Mouse (Mus musculus) cerebellum, adult 2 months (tissue): Measurements from ENCODE around the gene Boc. TPM values are rescaled to one million over a fixed set of nuclear protein-coding genes. Genes with fewer than 3 reads are reported as not detected.

Experiments
- DNase-seq, 2 experiments: peaks; one replicate each; pipeline ENCODE4 v3.0.0; 2021
- H3K27ac ChIP-seq: fragments of 200-500 bp; 2 replicates; pipeline ENCODE4 v1.5.1; 2012; ENCODE audit warnings: low read length, control low read depth, inconsistent platforms; ENCODE audit not compliant: insufficient read depth
- H3K27me3 ChIP-seq: fragments of 200-500 bp; 2 replicates; pipeline ENCODE4 v1.6.1; 2012; ENCODE audit warnings: inconsistent platforms, mild to moderate bottlenecking, low read length, moderate library complexity; ENCODE audit not compliant: control insufficient read depth, insufficient read depth
- H3K4me1 ChIP-seq: fragments of 200-500 bp; 2 replicates; pipeline ENCODE4 v1.6.1; 2011; ENCODE audit warnings: low read length; ENCODE audit not compliant: control insufficient read depth, insufficient read depth
- H3K4me3 ChIP-seq: fragments of 200-500 bp; replicated peaks from 2 replicates; pipeline ENCODE3; 2011; ENCODE audit warnings: mild to moderate bottlenecking, low read depth, low read length, control low read depth; ENCODE audit not compliant: insufficient read depth
- CTCF ChIP-seq: fragments of 200-500 bp; IDR thresholded peaks from 2 replicates; pipeline ENCODE4 v1.5.1; 2011; ENCODE audit warnings: low read depth, mild to moderate bottlenecking, control low read depth, low read length, moderate library complexity, borderline replicate concordance; ENCODE audit not compliant: insufficient read depth
- POLR2A ChIP-seq: fragments of 200-500 bp; IDR thresholded peaks from 2 replicates; pipeline ENCODE4 v1.6.1; 2011; ENCODE audit warnings: low read length, control low read depth, borderline replicate concordance; ENCODE audit not compliant: insufficient read depth
- WGBS: fragments of 180-500 bp; shearing (Covaris S2); methylation state at CpG from one replicate; pipeline ENCODE4 v1.1.7; 2018; 5-methylcytosine and 5-hydroxymethylcytosine counted together
- polyA plus RNA-seq: library from polyadenylated mRNA; depleted of rRNA; stranded (reverse); fragments of >200 nt; gene quantifications from 2 replicates; pipeline ENCODE4 v1.2.3, GENCODE M21; 2012

Gene Boc
- polyA plus RNA-seq, 1 experiment, result 37.9 TPM

- DNase-seq, result peak in 1 of 2 experiments; percentile 25
- Histone ChIP-seq H3K4me1 (peaks cover 11% of the 10 kb centered on the region), H3K27ac (no peak overlapping the region), H3K27me3 (no peaks in the 10 kb centered on the region; the same call in 1 of the 2 replicates), H3K4me3 (no peak overlapping the region)
- no peak for TF ChIP-seq CTCF
- TF ChIP-seq POLR2A, result no peak
- 58% methylated on average over 15 of the region's 15 CpGs for WGBS
Observed at GRCm38 (mm10) chr16:44579421-44580024, 20.8 kb upstream of the Boc start.

GRCm38 (mm10) chr16:44578551-44578950 lies 19.9 kb upstream of the Boc start:
- no peak for TF ChIP-seq CTCF
- TF ChIP-seq POLR2A, result no peak
- Histone ChIP-seq H3K4me3 (no peak overlapping the region), H3K4me1 (peaks cover 11% of the 10 kb centered on the region), H3K27me3 (no peaks in the 10 kb centered on the region), H3K27ac (peak overlapping the region; percentile 79)
- DNase-seq, result peak; percentile 53 to 79
- WGBS, result 15% methylated on average over 1 of the region's 1 CpGs

GRCm38 (mm10) chr16:44568056-44568455 lies 9.4 kb upstream of the Boc start:
- Histone ChIP-seq H3K4me3 (no peak overlapping the region), H3K27me3 (no peaks in the 10 kb centered on the region), H3K27ac (no peak overlapping the region), H3K4me1 (peaks cover 4% of the 10 kb centered on the region; the same call in 1 of the 2 replicates)
- TF ChIP-seq CTCF, result no peak
- TF ChIP-seq POLR2A, result no peak
- DNase-seq, result no peak

- Histone ChIP-seq H3K27ac (peak overlapping the region; percentile 41), H3K27me3 (no peaks in the 10 kb centered on the region), H3K4me3 (peak overlapping the region; percentile 25), H3K4me1 (peaks cover 4% of the 10 kb centered on the region; the same call in 1 of the 2 replicates)
- 16% methylated on average over 22 of the region's 22 CpGs for WGBS
- TF ChIP-seq CTCF, result no peak
- DNase-seq, result peak in 1 of 2 experiments; percentile 31
Observed at GRCm38 (mm10) chr16:44565328-44566210, 6.9 kb upstream of the Boc start.

- no peak for DNase-seq
- Histone ChIP-seq H3K27me3 (no peaks in the 10 kb centered on the region), H3K27ac (0 out of 2 replicates have a peak overlapping the region, but pooled peaks have one; percentile 16), H3K4me3 (no peak overlapping the region), H3K4me1 (peaks cover 4% of the 10 kb centered on the region; the same call in 1 of the 2 replicates)
- 83% methylated on average over 8 of the region's 8 CpGs for WGBS
- TF ChIP-seq CTCF (no peak), POLR2A (no peak)
Observed at GRCm38 (mm10) chr16:44564359-44564758, 5.7 kb upstream of the Boc start.

GRCm38 (mm10) chr16:44562061-44562460 lies 3.4 kb upstream of the Boc start:
- Histone ChIP-seq H3K4me1 (peaks cover 4% of the 10 kb centered on the region; the same call in 1 of the 2 replicates), H3K27me3 (no peaks in the 10 kb centered on the region), H3K27ac (no peak overlapping the region), H3K4me3 (no peak overlapping the region)
- TF ChIP-seq CTCF (no peak), POLR2A (no peak)
- no peak for DNase-seq
- WGBS, result 64% methylated on average over 3 of the region's 3 CpGs

DNA sequence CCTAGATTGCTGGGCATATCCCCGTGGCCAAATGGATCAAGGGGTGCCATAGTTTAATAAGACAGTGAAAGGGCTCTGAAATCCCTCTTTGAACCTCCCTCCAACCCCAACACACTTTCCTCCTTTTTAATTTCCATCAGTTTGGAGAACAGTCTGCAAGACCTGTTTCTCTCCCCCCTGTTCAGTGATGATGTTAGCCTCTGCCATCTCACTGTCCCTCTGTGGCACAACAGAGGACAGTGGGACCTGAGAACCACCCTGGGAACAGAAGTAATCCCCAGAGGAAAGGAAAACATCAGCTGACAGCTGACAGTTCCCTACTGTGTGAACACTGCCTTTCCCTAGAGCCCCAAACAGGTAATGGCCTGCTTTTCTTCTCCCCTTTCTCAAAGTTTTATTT lies 1.5 kb upstream of the Boc start:
- DNase-seq, result peak in 1 of 2 experiments; percentile 11
- Histone ChIP-seq H3K27me3 (no peaks in the 10 kb centered on the region), H3K4me3 (no peak overlapping the region), H3K4me1 (peaks cover 8% of the 10 kb centered on the region; the same call in 1 of the 2 replicates), H3K27ac (no peak overlapping the region)
- TF ChIP-seq POLR2A, result no peak
- no peak for TF ChIP-seq CTCF
- 12% methylated on average over 1 of the region's 1 CpGs for WGBS

DNA sequence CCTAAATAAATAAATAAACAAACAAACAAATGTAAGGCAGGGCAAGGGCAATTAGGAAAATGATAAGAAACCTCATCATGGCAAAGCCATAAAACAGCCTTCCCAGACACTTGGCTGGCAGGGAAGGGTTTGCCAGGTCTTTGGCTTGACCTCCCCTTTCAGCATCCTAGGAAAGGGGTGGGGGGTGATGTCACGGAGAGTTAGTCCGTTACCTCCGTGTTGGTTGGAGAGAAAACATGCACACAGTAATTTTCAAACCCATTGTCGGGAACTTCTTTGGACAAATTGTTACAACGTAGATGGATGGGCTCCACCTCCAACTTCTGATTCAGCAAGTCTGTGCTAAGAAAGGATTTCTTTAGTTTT lies 616 bp upstream of the Boc start:
- Histone ChIP-seq H3K27me3 (no peaks in the 10 kb centered on the region), H3K4me3 (peak overlapping the region; percentile 75), H3K4me1 (peaks cover 9% of the 10 kb centered on the region; the same call in 1 of the 2 replicates), H3K27ac (peak overlapping the region; percentile 76; the same call in 1 of the 2 replicates)
- DNase-seq, result peak in 1 of 2 experiments; percentile 39
- no peak for TF ChIP-seq POLR2A
- no peak for TF ChIP-seq CTCF
- 11% methylated on average over 5 of the region's 5 CpGs for WGBS
